Mouse (Mus musculus) heart, embryonic 10.5 days (tissue): Measurements from ENCODE around the gene Prune1. TPM values are rescaled to one million over a fixed set of nuclear protein-coding genes. Genes with fewer than 3 reads are reported as not detected.
A peak's percentile ranks its signal among the peaks of the same experiment; 100 is the strongest.

ENCODE experiments used
- DNase-seq: peaks from one replicate; pipeline ENCODE4 v3.0.0-alpha.2; 2017; ENCODE audit warnings: low spot score
- H3K27ac ChIP-seq: fragments of 300-500 bp; sonication (generic); 2 replicates; pipeline ENCODE4 v1.5.1; 2016; ENCODE audit warnings: mild to moderate bottlenecking
- H3K27me3 ChIP-seq: fragments of 300-500 bp; sonication (generic); 2 replicates; pipeline ENCODE4 v1.6.1; 2016; ENCODE audit warnings: mild to moderate bottlenecking; ENCODE audit not compliant: poor library complexity, insufficient read depth, severe bottlenecking
- H3K36me3 ChIP-seq: fragments of 300-500 bp; sonication (generic); 2 replicates; pipeline ENCODE4 v1.6.1; 2016; ENCODE audit warnings: mild to moderate bottlenecking, moderate library complexity
- H3K4me1 ChIP-seq: fragments of 300-500 bp; sonication (generic); 2 replicates; pipeline ENCODE4 v1.6.1; 2016; ENCODE audit warnings: mild to moderate bottlenecking
- H3K4me3 ChIP-seq: fragments of 300-500 bp; sonication (generic); 2 replicates; pipeline ENCODE4 v1.5.1; 2016; ENCODE audit warnings: mild to moderate bottlenecking, moderate library complexity
- H3K9me3 ChIP-seq: fragments of 300-500 bp; sonication (generic); 2 replicates; pipeline ENCODE4 v1.6.1; 2016; ENCODE audit warnings: mild to moderate bottlenecking, moderate library complexity
- WGBS: fragments of 180-500 bp; shearing (Covaris S2); methylation state at CpG from one replicate; pipeline ENCODE4 v1.1.7; 2016; 5-methylcytosine and 5-hydroxymethylcytosine counted together
- polyA plus RNA-seq: library from polyadenylated mRNA; unstranded; fragments of >200 nt; fragmentation: Nextera tagmentation; extraction: Ambion mirVana; gene quantifications from 2 replicates; pipeline ENCODE4 v1.2.1, GENCODE M21; 2016

The Prune1 gene
- polyA plus RNA-seq, 1 experiment from 2014 or later = 30.7 TPM

GRCm38 (mm10) chr3:95295321-95296102, 13.6 kb upstream of the Prune1 start:
- no peak for DNase-seq
- H3K27ac ChIP-seq = peak overlapping the region; percentile 10; the same call in 1 of the 2 replicates
- WGBS = 74% methylated on average over 11 of the region's 11 CpGs
- H3K4me1 ChIP-seq = peaks cover 7% of the 10 kb centered on the region; the same call in 1 of the 2 replicates
- H3K4me3 ChIP-seq = no peak overlapping the region
- peaks cover 53% of the 10 kb centered on the region for H3K36me3 ChIP-seq
- H3K27me3 ChIP-seq = no peaks in the 10 kb centered on the region
- H3K9me3 ChIP-seq = no peaks in the 10 kb centered on the region

GRCm38 (mm10) chr3:95294718-95295117, 12.8 kb upstream of the Prune1 start:
- Histone ChIP-seq H3K9me3 (no peaks in the 10 kb centered on the region), H3K36me3 (peaks cover 54% of the 10 kb centered on the region), H3K27ac (no peak overlapping the region), H3K4me1 (peaks cover 7% of the 10 kb centered on the region; the same call in 1 of the 2 replicates), H3K4me3 (no peak overlapping the region), H3K27me3 (no peaks in the 10 kb centered on the region)
- DNase-seq = no peak
- WGBS = 82% methylated on average over 5 of the region's 5 CpGs

GRCm38 (mm10) chr3:95294316-95294715, 12.4 kb upstream of the Prune1 start:
- no peak for DNase-seq
- H3K4me3 ChIP-seq = no peak overlapping the region

GRCm38 (mm10) chr3:95293537-95293936, 11.7 kb upstream of the Prune1 start:
- no peak overlapping the region for H3K4me3 ChIP-seq
- H3K9me3 ChIP-seq = no peaks in the 10 kb centered on the region
- H3K4me1 ChIP-seq = peaks cover 7% of the 10 kb centered on the region; the same call in 1 of the 2 replicates
- 81% methylated on average over 11 of the region's 11 CpGs for WGBS
- no peaks in the 10 kb centered on the region for H3K27me3 ChIP-seq
- no peak for DNase-seq
- H3K36me3 ChIP-seq = peaks cover 59% of the 10 kb centered on the region
- no peak overlapping the region for H3K27ac ChIP-seq

More at GRCm38 (mm10) chr3:95294316-95294715, 12.4 kb upstream of the Prune1 start:
- 85% methylated on average over 7 of the region's 7 CpGs for WGBS
- H3K27ac ChIP-seq = no peak overlapping the region
- H3K9me3 ChIP-seq = no peaks in the 10 kb centered on the region
- peaks cover 56% of the 10 kb centered on the region for H3K36me3 ChIP-seq
- no peaks in the 10 kb centered on the region for H3K27me3 ChIP-seq
- peaks cover 7% of the 10 kb centered on the region; the same call in 1 of the 2 replicates for H3K4me1 ChIP-seq

GRCm38 (mm10) chr3:95292899-95293298, 11.0 kb upstream of the Prune1 start:
- H3K36me3 ChIP-seq = peaks cover 66% of the 10 kb centered on the region
- no peak overlapping the region for H3K4me3 ChIP-seq
- peaks cover 7% of the 10 kb centered on the region; the same call in 1 of the 2 replicates for H3K4me1 ChIP-seq
- no peak overlapping the region for H3K27ac ChIP-seq
- WGBS = 86% methylated on average over 2 of the region's 2 CpGs
- no peaks in the 10 kb centered on the region for H3K9me3 ChIP-seq
- H3K27me3 ChIP-seq = no peaks in the 10 kb centered on the region
- DNase-seq = no peak

- H3K4me1 ChIP-seq = peaks cover 3% of the 10 kb centered on the region; the same call in 1 of the 2 replicates
- H3K27me3 ChIP-seq = no peaks in the 10 kb centered on the region
- no peaks in the 10 kb centered on the region for H3K9me3 ChIP-seq
- no peak overlapping the region for H3K27ac ChIP-seq
- WGBS = 78% methylated on average over 4 of the region's 4 CpGs
- no peak overlapping the region for H3K4me3 ChIP-seq
- DNase-seq = no peak
- peaks cover 60% of the 10 kb centered on the region for H3K36me3 ChIP-seq
These were observed 9.2 kb upstream of the Prune1 start for GRCm38 (mm10) chr3:95291041-95291440.

GRCm38 (mm10) chr3:95290156-95290555, 8.3 kb upstream of the Prune1 start:
- WGBS = 69% methylated on average over 6 of the region's 6 CpGs
- Histone ChIP-seq H3K9me3 (no peaks in the 10 kb centered on the region), H3K4me3 (no peak overlapping the region), H3K4me1 (no peaks in the 10 kb centered on the region), H3K27me3 (no peaks in the 10 kb centered on the region), H3K27ac (no peak overlapping the region), H3K36me3 (peaks cover 55% of the 10 kb centered on the region)
- no peak for DNase-seq

- H3K27ac ChIP-seq = no peak overlapping the region
- no peaks in the 10 kb centered on the region for H3K9me3 ChIP-seq
- DNase-seq = no peak
- 82% methylated on average over 4 of the region's 4 CpGs for WGBS
- no peaks in the 10 kb centered on the region for H3K27me3 ChIP-seq
- peaks cover 48% of the 10 kb centered on the region for H3K36me3 ChIP-seq
- H3K4me1 ChIP-seq = peaks cover 6% of the 10 kb centered on the region
- no peak overlapping the region for H3K4me3 ChIP-seq
These were observed 7.5 kb upstream of the Prune1 start for GRCm38 (mm10) chr3:95289419-95289818.

- H3K27me3 ChIP-seq = no peaks in the 10 kb centered on the region
- no peaks in the 10 kb centered on the region for H3K9me3 ChIP-seq
- peaks cover 18% of the 10 kb centered on the region for H3K4me1 ChIP-seq
- no peak for DNase-seq
- 76% methylated on average over 3 of the region's 3 CpGs for WGBS
- no peak overlapping the region for H3K4me3 ChIP-seq
- H3K36me3 ChIP-seq = peaks cover 33% of the 10 kb centered on the region
- no peak overlapping the region for H3K27ac ChIP-seq
These were observed 5.7 kb upstream of the Prune1 start for GRCm38 (mm10) chr3:95287541-95287940.

GRCm38 (mm10) chr3:95286510-95286909, 4.6 kb upstream of the Prune1 start:
- H3K27ac ChIP-seq = no peak overlapping the region
- no peaks in the 10 kb centered on the region for H3K27me3 ChIP-seq
- peaks cover 18% of the 10 kb centered on the region for H3K4me1 ChIP-seq
- no peaks in the 10 kb centered on the region for H3K9me3 ChIP-seq
- H3K4me3 ChIP-seq = no peak overlapping the region
- H3K36me3 ChIP-seq = peaks cover 27% of the 10 kb centered on the region
- 73% methylated on average over 7 of the region's 7 CpGs for WGBS
- DNase-seq = no peak

GRCm38 (mm10) chr3:95286011-95286410, 4.1 kb upstream of the Prune1 start:
- Histone ChIP-seq H3K9me3 (no peaks in the 10 kb centered on the region), H3K36me3 (peaks cover 22% of the 10 kb centered on the region), H3K4me3 (no peak overlapping the region), H3K27ac (no peak overlapping the region), H3K27me3 (no peaks in the 10 kb centered on the region), H3K4me1 (peaks cover 18% of the 10 kb centered on the region)
- DNase-seq = no peak
- 64% methylated on average over 5 of the region's 5 CpGs for WGBS

GRCm38 (mm10) chr3:95285390-95285789, 3.5 kb upstream of the Prune1 start:
- Histone ChIP-seq H3K4me1 (peaks cover 22% of the 10 kb centered on the region), H3K9me3 (no peaks in the 10 kb centered on the region), H3K4me3 (no peak overlapping the region), H3K36me3 (peaks cover 18% of the 10 kb centered on the region), H3K27me3 (no peaks in the 10 kb centered on the region), H3K27ac (no peak overlapping the region)
- WGBS = 91% methylated on average over 5 of the region's 5 CpGs
- DNase-seq = no peak

- Histone ChIP-seq H3K4me3 (no peak overlapping the region; the same call in 1 of the 2 replicates), H3K27me3 (no peaks in the 10 kb centered on the region), H3K9me3 (no peaks in the 10 kb centered on the region), H3K27ac (no peak overlapping the region), H3K4me1 (peaks cover 22% of the 10 kb centered on the region), H3K36me3 (peaks cover 16% of the 10 kb centered on the region)
- DNase-seq = no peak
- 86% methylated on average over 12 of the region's 12 CpGs for WGBS
These were observed 2.8 kb upstream of the Prune1 start for GRCm38 (mm10) chr3:95284501-95285281.
